Mouse (Mus musculus) CH12.LX (cell line): Measurements from ENCODE around the gene Tubgcp6. TPM values are rescaled to one million over a fixed set of nuclear protein-coding genes. Genes with fewer than 3 reads are reported as not detected.

Experiments
- DNase-seq: peaks from one replicate; pipeline ENCODE4 v3.0.0-alpha.2; 2013; ENCODE audit errors: extremely low read depth
- H3K27ac ChIP-seq: 2 replicates; pipeline ENCODE4 v1.5.1; 2012; ENCODE audit warnings: low read depth, mild to moderate bottlenecking, control low read depth, moderate library complexity; ENCODE audit not compliant: insufficient read depth
- H3K27me3 ChIP-seq: replicated peaks from 2 replicates; pipeline ENCODE3; 2012; ENCODE audit warnings: inconsistent platforms
- H3K36me3 ChIP-seq, 2 experiments: replicated peaks in 1 of 2; 2 replicates each; pipeline versions ENCODE3 to v1.6.1; 2012; ENCODE audit warnings: inconsistent platforms in 1 of 2, low read length in 1 of 2, mild to moderate bottlenecking in 1 of 2, mixed read lengths in 1 of 2, moderate library complexity in 1 of 2; ENCODE audit not compliant: control insufficient read depth in 1 of 2, insufficient read depth in 1 of 2
- H3K4me1 ChIP-seq, 2 experiments: 2 replicates each; pipeline ENCODE4 v1.6.1; 2012; ENCODE audit warnings: inconsistent platforms in 1 of 2, moderate library complexity in 1 of 2; ENCODE audit not compliant: insufficient read depth in 2 of 2, control insufficient read depth in 1 of 2
- H3K4me2 ChIP-seq: 2 replicates; pipeline ENCODE4 v1.6.1; 2012; ENCODE audit warnings: low read depth, mild to moderate bottlenecking, control low read depth; ENCODE audit not compliant: poor library complexity, insufficient read depth, severe bottlenecking
- H3K4me3 ChIP-seq, 3 experiments: fragments of 150-350 bp in 1 of 3; sonication (generic) in 1 of 3; replicated peaks in 1 of 3; 2 replicates each; pipeline versions ENCODE3 to v1.5.1; 2011 to 2012; ENCODE audit warnings: low read depth in 2 of 3, low read length in 2 of 3, mild to moderate bottlenecking in 2 of 3, moderate library complexity in 2 of 3, control low read depth in 1 of 3, improper control_type of control experiment in 1 of 3, inconsistent platforms in 1 of 3, mixed read lengths in 1 of 3; ENCODE audit not compliant: poor library complexity in 1 of 3
- H3K79me2 ChIP-seq: replicated peaks from 2 replicates; pipeline ENCODE4 v1.6.1; 2012; ENCODE audit warnings: mild to moderate bottlenecking, moderate library complexity; ENCODE audit not compliant: control insufficient read depth, poor library complexity, insufficient read depth, severe bottlenecking; ENCODE audit errors: extremely low read depth
- H3K9ac ChIP-seq: 2 replicates; pipeline ENCODE4 v1.6.1; 2012; ENCODE audit warnings: low read depth, mild to moderate bottlenecking, control low read depth, moderate library complexity; ENCODE audit not compliant: insufficient read depth
- H3K9me3 ChIP-seq: replicated peaks from 2 replicates; pipeline ENCODE3; 2012; ENCODE audit warnings: low read length, inconsistent platforms, mixed read lengths
- CHD2 ChIP-seq: IDR thresholded peaks from 2 replicates; pipeline ENCODE4 v1.6.1; 2011; ENCODE audit warnings: low read length, improper control_type of control experiment
- CTCF ChIP-seq, 2 experiments: IDR thresholded peaks in 1 of 2; conservative IDR thresholded peaks in 1 of 2; 2 replicates each; pipeline ENCODE4 v1.5.1; 2011 to 2012; ENCODE audit warnings: low read depth in 2 of 2, low read length in 2 of 2, improper control_type of control experiment in 1 of 2, inconsistent platforms in 1 of 2, mild to moderate bottlenecking in 1 of 2, moderate library complexity in 1 of 2
- EP300 ChIP-seq: IDR thresholded peaks from 2 replicates; pipeline ENCODE4 v1.6.1; 2011; ENCODE audit warnings: low read length, improper control_type of control experiment
- GABPA ChIP-seq: IDR thresholded peaks from 2 replicates; pipeline ENCODE4 v1.6.1; 2012; ENCODE audit warnings: low read depth, low read length, improper control_type of control experiment, inconsistent platforms; ENCODE audit not compliant: insufficient replicate concordance
- IRF4 ChIP-seq: IDR thresholded peaks from 2 replicates; pipeline ENCODE4 v1.6.1; 2014; ENCODE audit warnings: low read depth, mild to moderate bottlenecking, inconsistent platforms, low read length, improper control_type of control experiment
- KAT2A ChIP-seq: IDR thresholded peaks from 2 replicates; pipeline ENCODE4 v1.6.1; 2012; ENCODE audit warnings: low read length, improper control_type of control experiment, inconsistent platforms; ENCODE audit not compliant: insufficient replicate concordance
- MAX ChIP-seq: IDR thresholded peaks from 2 replicates; pipeline ENCODE4 v1.6.1; 2011; ENCODE audit warnings: low read length, improper control_type of control experiment
- MAZ ChIP-seq: IDR thresholded peaks from 2 replicates; pipeline ENCODE4 v1.6.1; 2012; ENCODE audit warnings: low read depth, mild to moderate bottlenecking, inconsistent platforms, low read length, improper control_type of control experiment, moderate library complexity
- MYC ChIP-seq: IDR thresholded peaks from 2 replicates; pipeline ENCODE4 v1.6.1; 2011; ENCODE audit warnings: low read depth, mild to moderate bottlenecking, improper control_type of control experiment, low read length
- NRF1 ChIP-seq: IDR thresholded peaks from 2 replicates; pipeline ENCODE4 v1.6.1; 2014; ENCODE audit warnings: low read depth, mild to moderate bottlenecking, inconsistent platforms, low read length, improper control_type of control experiment, moderate library complexity
- RCOR1 ChIP-seq: conservative IDR thresholded peaks from 2 replicates; pipeline ENCODE4 v1.6.1; 2012; ENCODE audit warnings: low read depth, mild to moderate bottlenecking, inconsistent platforms, low read length, improper control_type of control experiment
- SMC3 ChIP-seq: IDR thresholded peaks from 2 replicates; pipeline ENCODE4 v1.6.1; 2011; ENCODE audit warnings: low read depth, low read length, improper control_type of control experiment
- TBP ChIP-seq: conservative IDR thresholded peaks from 2 replicates; pipeline ENCODE4 v1.6.1; 2011; ENCODE audit warnings: low read depth, low read length, improper control_type of control experiment
- USF2 ChIP-seq: conservative IDR thresholded peaks from 2 replicates; pipeline ENCODE4 v1.6.1; 2011; ENCODE audit warnings: low read depth, low read length, improper control_type of control experiment
- ZKSCAN1 ChIP-seq: IDR thresholded peaks from 2 replicates; pipeline ENCODE4 v1.6.1; 2012; ENCODE audit warnings: low read depth, inconsistent platforms, low read length, improper control_type of control experiment, borderline replicate concordance
- ZMIZ1 ChIP-seq: IDR thresholded peaks from 2 replicates; pipeline ENCODE4 v1.6.1; 2012; ENCODE audit warnings: low read depth, mild to moderate bottlenecking, inconsistent platforms, low read length, improper control_type of control experiment
- dilution Hi-C: fragments of 300-500 bp; cut with MboI; formaldehyde crosslinking; loops from 2 replicates; pipeline ENCODE4 v1.14.3; 2020; ENCODE audit warnings: low sequenced_read_pairs; ENCODE audit not compliant: extremely low pct_unique_long_range_greater_than_20kb, extremely low pct_ligation_motif_present
- in situ Hi-C: fragments of 300-500 bp; cut with MboI; formaldehyde crosslinking; loops from 3 replicates; pipeline ENCODE4 v1.14.3; 2019; ENCODE audit warnings: low sequenced_read_pairs, low pct_ligation_motif_present, low pct_unique_long_range_greater_than_20kb, mixed read lengths
- polyA plus RNA-seq: library from polyadenylated mRNA; unstranded; fragments of >175 nt; gene quantifications from 2 replicates; pipeline ENCODE4 v1.2.1, GENCODE M21; 2012; ENCODE audit warnings: low read depth; ENCODE audit not compliant: insufficient read length
- total RNA-seq, 2 experiments: library from RNA; depleted of rRNA; stranded (reverse); fragments of 300-350 nt in 1 of 2; fragments of >200 nt in 1 of 2; gene quantifications; 2 replicates each; pipeline ENCODE4 v1.2.3; 2012 to 2014

The Tubgcp6 gene
- total and polyA plus RNA-seq, 3 experiments: 12.7 to 17.0 (median 13.3) TPM

DNA sequence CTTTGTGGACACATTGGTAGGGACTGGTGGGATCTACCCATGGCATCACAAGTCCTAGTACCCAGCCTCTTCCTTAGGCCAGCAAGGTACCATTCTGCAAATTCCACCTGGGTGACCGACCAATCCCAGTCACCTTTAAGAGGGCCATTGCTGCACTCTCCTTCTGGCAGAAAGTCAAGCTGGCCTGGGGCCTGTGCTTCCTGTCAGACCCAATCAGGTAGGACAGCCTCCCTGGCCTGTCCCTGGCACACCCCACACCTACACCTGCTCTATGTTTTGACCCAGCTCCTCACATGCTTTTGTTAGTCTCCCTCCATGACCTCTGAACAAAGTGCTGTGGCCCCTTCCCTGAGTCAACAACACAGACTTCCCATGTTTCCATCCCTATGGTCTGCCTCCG lies 38.1 kb downstream of the Tubgcp6 start:
- dilution Hi-C loops: no loop called here
- Histone ChIP-seq H3K4me1 (peaks cover 2 to 11% of the 10 kb centered on the region in 2 experiments; a peak in 3 of 4 replicates), H3K4me3 (no peak overlapping the region), H3K4me2 (no peak overlapping the region), H3K27ac (no peak overlapping the region), H3K9me3 (no peaks in the 10 kb centered on the region), H3K9ac (no peak overlapping the region), H3K79me2 (peaks cover 8% of the 10 kb centered on the region), H3K27me3 (no peaks in the 10 kb centered on the region), H3K36me3 (peaks cover 62 to 78% of the 10 kb centered on the region in 2 experiments)
- in situ Hi-C loops: no loop called here
- TF ChIP-seq GABPA (no peak), IRF4 (no peak), EP300 (no peak), CHD2 (no peak), SMC3 (no peak), ZMIZ1 (no peak), MYC (no peak), MAZ (no peak), MAX (no peak), RCOR1 (no peak), ZKSCAN1 (no peak)
- no peak for DNase-seq

DNA sequence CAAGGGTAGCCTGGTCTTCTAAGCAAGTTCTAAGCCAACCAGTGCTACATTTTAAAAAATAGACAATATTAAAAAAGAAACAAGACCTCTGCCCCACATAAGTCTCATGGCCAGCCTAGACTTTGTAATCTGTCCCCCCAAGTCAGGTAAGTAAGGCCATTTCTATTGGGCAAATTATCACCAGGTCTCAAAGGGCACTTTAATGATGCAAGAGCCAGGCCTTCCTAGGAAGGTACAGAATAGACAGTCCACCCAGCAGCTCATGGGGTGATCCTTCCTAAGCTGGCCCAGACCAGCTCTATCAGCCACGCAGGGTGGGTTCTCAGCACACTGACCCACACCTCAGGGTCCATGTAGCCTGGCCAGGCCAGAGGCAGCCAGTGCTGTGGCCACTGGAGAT lies 39.0 kb downstream of the Tubgcp6 start:
- in situ Hi-C loops: no loop called here
- Histone ChIP-seq H3K4me1 (peaks cover 2 to 16% of the 10 kb centered on the region in 2 experiments; a peak in 3 of 4 replicates), H3K27ac (no peak overlapping the region), H3K9ac (no peak overlapping the region), H3K4me2 (no peak overlapping the region), H3K4me3 (no peak overlapping the region), H3K9me3 (no peaks in the 10 kb centered on the region), H3K27me3 (no peaks in the 10 kb centered on the region), H3K79me2 (peaks cover 15% of the 10 kb centered on the region), H3K36me3 (peaks cover 62 to 83% of the 10 kb centered on the region in 2 experiments)
- no peak for DNase-seq
- TF ChIP-seq EP300 (no peak), GABPA (no peak), CTCF (conservative IDR thresholded peaks at IDR 0.05 in 1 of 2, IDR thresholded peaks at IDR 0.05 in 1 of 2; ENCODE audit: low read depth in 2 of 2, low read length in 2 of 2) (no peak), MAZ (no peak), KAT2A (no peak), TBP (no peak), ZKSCAN1 (no peak), NRF1 (no peak), ZMIZ1 (no peak), USF2 (no peak)
- dilution Hi-C loops: no loop called here
